Comparison of ENCODE assay signal across 8 mouse cellular contexts in the genomic region with DNA sequence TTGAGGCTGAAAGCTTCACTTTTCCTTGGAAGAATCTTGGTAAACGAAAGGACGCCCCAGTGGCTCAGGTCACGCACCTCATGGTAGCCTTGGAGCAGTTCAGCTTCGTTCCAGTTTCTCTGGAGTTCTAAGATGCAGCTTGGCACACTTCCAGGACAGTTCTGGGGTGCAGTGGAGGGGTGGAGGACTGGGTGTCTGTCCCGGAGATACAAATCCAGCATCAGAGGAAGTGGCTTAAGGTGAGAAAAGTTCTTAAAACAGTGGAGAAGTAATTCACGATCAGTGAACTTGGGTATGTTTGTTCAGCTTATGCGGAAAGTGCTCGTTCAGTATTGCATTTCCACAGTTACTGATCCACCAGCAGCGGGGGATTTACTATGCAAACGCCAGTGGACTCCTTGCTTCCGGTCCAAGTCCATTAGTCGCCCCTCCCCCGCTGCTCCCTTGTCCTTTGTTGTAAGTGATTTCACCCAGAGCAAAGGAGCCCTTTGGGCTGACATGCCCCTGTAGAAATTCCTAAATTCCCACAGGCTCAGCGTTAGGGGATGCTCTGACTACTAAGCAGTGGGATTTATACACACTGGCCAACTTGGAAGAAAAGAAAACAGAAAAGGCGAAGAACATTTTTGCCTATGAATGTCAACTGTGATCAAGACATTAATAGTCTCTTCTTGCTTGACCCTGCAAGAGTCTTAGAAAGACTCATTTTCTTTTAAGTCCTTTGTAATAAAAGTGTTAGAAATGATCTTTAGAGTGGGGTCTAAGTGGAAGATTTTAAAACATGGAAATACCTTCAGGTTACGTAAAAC.
A peak's percentile ranks its signal among the peaks of the same experiment; 100 is the strongest.
DNase-seq lines count a peak whose midpoint lies in the region; ATAC-seq and TF ChIP-seq lines count a peak whose summit lies in the region.

No protein-coding gene starts in this region.

- no peaks in the 10 kb centered on the region for H3K36me3 ChIP-seq in ES-E14 (ENCODE audit: control insufficient read depth, insufficient read depth, low read length, poor library complexity, severe bottlenecking)
- no peaks in the 10 kb centered on the region for H3K36me3 ChIP-seq in hindbrain, embryonic 16.5 days (ENCODE audit: control insufficient read depth, insufficient read depth, low read length)
- no peaks in the 10 kb centered on the region for H3K36me3 ChIP-seq in small intestine, adult 2 months (ENCODE audit: control insufficient read depth, insufficient read depth, low read length)

- peak; percentile 8 for DNase-seq in ES-E14 (ENCODE audit: low read depth, low spot score)
- DNase-seq in cerebellum, adult 9-10 months = peak; percentile 33
- DNase-seq in frontal cortex, adult 2 months (ENCODE audit: extremely low spot score in 1 of 2, low spot score in 1 of 2) = peak; percentile 37 to 75
- peak; percentile 31 to 36 for DNase-seq in left cerebral cortex, adult 18-20 months (ENCODE audit: low spot score in 2 of 2)
- peak; percentile 14 for DNase-seq in lung, postnatal 10 days
- no peak for DNase-seq in adipocyte (ENCODE audit: low spot score)

- H3K9ac ChIP-seq in ES-E14 (ENCODE audit: insufficient read depth, low read depth, low read length, poor library complexity, severe bottlenecking) = no peak overlapping the region
- peak overlapping the region; percentile 60 for H3K9ac ChIP-seq in hindbrain, embryonic 16.5 days (ENCODE audit: low read depth, low read length)

- no peaks in the 10 kb centered on the region for H3K27me3 ChIP-seq in hindbrain, embryonic 16.5 days (replicated peaks; ENCODE audit: control insufficient read depth, insufficient read depth, low read length)
- no peaks in the 10 kb centered on the region for H3K27me3 ChIP-seq in small intestine, adult 2 months (ENCODE audit: control insufficient read depth, insufficient read depth, low read length)

- H3K27ac ChIP-seq in ES-E14 (ENCODE audit: insufficient read depth, low read depth, low read length, poor library complexity, severe bottlenecking) = no peak overlapping the region
- peak overlapping the region; percentile 77 for H3K27ac ChIP-seq in hindbrain, embryonic 16.5 days (ENCODE audit: low read depth, low read length)
- H3K27ac ChIP-seq in small intestine, adult 2 months (ENCODE audit: insufficient read depth, low read depth, low read length) = no peak overlapping the region

- no peak for TF ChIP-seq POLR2A in small intestine, adult 2 months (IDR thresholded peaks at IDR 0.05; ENCODE audit: low read depth, low read length)

- peak overlapping the region; percentile 96 for H3K4me2 ChIP-seq in hindbrain, embryonic 16.5 days (ENCODE audit: low read length)

- peaks cover 2 to 5% of the 10 kb centered on the region in 2 experiments; a peak in 1 of 4 replicates for H3K4me1 ChIP-seq in ES-E14 (ENCODE audit: control insufficient read depth in 2 of 2, insufficient read depth in 2 of 2, low read length in 2 of 2, poor library complexity in 1 of 2)
- peaks cover 12% of the 10 kb centered on the region for H3K4me1 ChIP-seq in hindbrain, embryonic 16.5 days (ENCODE audit: control insufficient read depth, insufficient read depth, low read depth, low read length)
- H3K4me1 ChIP-seq in small intestine, adult 2 months (ENCODE audit: control insufficient read depth, insufficient read depth, insufficient read length, low read length) = peaks cover 4% of the 10 kb centered on the region; the same call in 1 of the 2 replicates

- in situ Hi-C loops in ES-E14 (cut with MboI; ENCODE audit: low sequenced_read_pairs in 2 of 2, unreplicated experiment in 2 of 2) = no loop called here

- no peak for TF ChIP-seq CTCF in small intestine, adult 2 months (IDR thresholded peaks at IDR 0.05; ENCODE audit: extremely low read depth, insufficient read length, insufficient replicate concordance, low read depth, low read length)

- 8% methylated on average over 16 of the region's 16 CpGs for WGBS in hindbrain, embryonic 16.5 days
- WGBS in small intestine, adult 2 months = 13% methylated on average over 16 of the region's 16 CpGs

- peak; percentile 94 for ATAC-seq in hindbrain, embryonic 16.5 days

- no peaks in the 10 kb centered on the region for H3K9me3 ChIP-seq in ES-E14 (ENCODE audit: control insufficient read depth, insufficient read depth, low read depth, low read length)
- no peaks in the 10 kb centered on the region for H3K9me3 ChIP-seq in hindbrain, embryonic 16.5 days (ENCODE audit: control insufficient read depth, low read length)

- peak overlapping the region in 1 of 2 experiments; percentile 62; a peak in 2 of 4 replicates for H3K4me3 ChIP-seq in ES-E14 (ENCODE audit: insufficient read depth in 1 of 2, low read depth in 1 of 2, low read length in 2 of 2, poor library complexity in 1 of 2, severe bottlenecking in 1 of 2)
- peak overlapping the region; percentile 49 for H3K4me3 ChIP-seq in hindbrain, embryonic 16.5 days (ENCODE audit: low read length)
- H3K4me3 ChIP-seq in small intestine, adult 2 months (ENCODE audit: low read depth, low read length) = peak overlapping the region; percentile 27; the same call in 1 of the 2 replicates

TF ChIP-seq in ES-E14, 5 proteins besides CTCF, POLR2A, EP300 and RAD21:
- TF ChIP-seq MAFK (IDR thresholded peaks at IDR 0.05; ENCODE audit: insufficient read depth, low read depth, low read length) = no peak
- TF ChIP-seq HCFC1 (IDR thresholded peaks at IDR 0.05; ENCODE audit: borderline replicate concordance, insufficient read depth, low read length) = no peak
- TF ChIP-seq CHD2 (IDR thresholded peaks at IDR 0.05; ENCODE audit: low read depth, low read length) = no peak
- no peak for TF ChIP-seq ZC3H11A (IDR thresholded peaks at IDR 0.05; ENCODE audit: borderline replicate concordance, low read depth, low read length)
- no peak for TF ChIP-seq ZNF384 (IDR thresholded peaks at IDR 0.05; ENCODE audit: low read depth, low read length)
TF ChIP-seq in ES-E14: peak in this region for 0.
